Mouse (Mus musculus) heart, postnatal 10 days (tissue): ENCODE results near the gene Slc16a3. TPM values are rescaled to one million over a fixed set of nuclear protein-coding genes. Genes with fewer than 3 reads are reported as not detected.
A peak's percentile ranks its signal among the peaks of the same experiment; 100 is the strongest.

Experiments
- DNase-seq, 2 experiments: peaks; one replicate each; pipeline ENCODE4 v3.0.0; 2021
- intact Hi-C: fragments of 180-260 bp; cut with DNase I; formaldehyde crosslinking; loops from one replicate; pipeline ENCODE4 v1.15.1; 2025
- total RNA-seq, 2 experiments: library from RNA; stranded (reverse); gene quantifications; 2 replicates each; pipeline ENCODE4 v1.2.3; 2021

Gene Slc16a3
- total RNA-seq, 2 experiments from 2014 or later: 4.0 to 4.4 TPM

GRCm38 (mm10) chr11:120965587-120965986, 17.3 kb downstream of the Slc16a3 start:
- DNase-seq: no peak
- intact Hi-C loops: no loop called here

GRCm38 (mm10) chr11:120969742-120970141, 21.5 kb downstream of the Slc16a3 start:
- intact Hi-C loops: no loop called here
- no peak for DNase-seq

GRCm38 (mm10) chr11:120971237-120971636, 23.0 kb downstream of the Slc16a3 start:
- DNase-seq: no peak
- intact Hi-C loops: no loop called here

GRCm38 (mm10) chr11:120973318-120973717, 25.0 kb downstream of the Slc16a3 start:
- intact Hi-C loops: no loop called here

GRCm38 (mm10) chr11:120979711-120980426, 31.6 kb downstream of the Slc16a3 start:
- DNase-seq: no peak
- intact Hi-C loops: no loop called here

More at GRCm38 (mm10) chr11:120973318-120973717, 25.0 kb downstream of the Slc16a3 start:
- DNase-seq: no peak

- intact Hi-C loops: no loop called here
- DNase-seq: peak; percentile 44 to 50
Observed at GRCm38 (mm10) chr11:120980427-120981035, 32.3 kb downstream of the Slc16a3 start.

- intact Hi-C loops: no loop called here
- DNase-seq: no peak
Observed at GRCm38 (mm10) chr11:120981661-120982060, 33.4 kb downstream of the Slc16a3 start.

GRCm38 (mm10) chr11:120982459-120982858, 34.2 kb downstream of the Slc16a3 start:
- intact Hi-C loops: no loop called here
- DNase-seq: no peak

GRCm38 (mm10) chr11:120984448-120985330, 36.4 kb downstream of the Slc16a3 start:
- intact Hi-C loops: no loop called here
- DNase-seq: peak; percentile 26 to 29

GRCm38 (mm10) chr11:120987608-120988007, 39.3 kb downstream of the Slc16a3 start:
- intact Hi-C loops: no loop called here
- DNase-seq: no peak

GRCm38 (mm10) chr11:120988410-120988809, 40.1 kb downstream of the Slc16a3 start:
- intact Hi-C loops: no loop called here
- no peak for DNase-seq

- intact Hi-C loops: no loop called here
- DNase-seq: no peak
Observed at GRCm38 (mm10) chr11:120989523-120989922, 41.2 kb downstream of the Slc16a3 start.

- peak; percentile 59 to 70 for DNase-seq
- intact Hi-C loops: no loop called here
Observed at GRCm38 (mm10) chr11:120990126-120990781, 42.0 kb downstream of the Slc16a3 start.

- intact Hi-C loops: no loop called here
- DNase-seq: peak; percentile 99 to 100
Observed at GRCm38 (mm10) chr11:120990951-120991526, 42.8 kb downstream of the Slc16a3 start, which contains the start of gene Csnk1d. Gene Csnk1d (minus strand): TSS chr11:120991330.

GRCm38 (mm10) chr11:120991791-120992190, 43.5 kb downstream of the Slc16a3 start:
- intact Hi-C loops: no loop called here
- peak; percentile 58 to 68 for DNase-seq

- intact Hi-C loops: no loop called here
- no peak for DNase-seq
Observed at GRCm38 (mm10) chr11:120993080-120993479, 44.8 kb downstream of the Slc16a3 start.

- intact Hi-C loops: no loop called here
- DNase-seq: no peak
Observed at GRCm38 (mm10) chr11:120993586-120993985, 45.3 kb downstream of the Slc16a3 start.

GRCm38 (mm10) chr11:120994741-120995140, 46.5 kb downstream of the Slc16a3 start:
- intact Hi-C loops: no loop called here
- DNase-seq: no peak

- intact Hi-C loops: no loop called here
- DNase-seq: peak; percentile 45 to 48
Observed at GRCm38 (mm10) chr11:121001966-121002365, 53.7 kb downstream of the Slc16a3 start.

- DNase-seq: no peak
- intact Hi-C loops: no loop called here
Observed at GRCm38 (mm10) chr11:121004281-121004680, 56.0 kb downstream of the Slc16a3 start.
